Mouse (Mus musculus): ENCODE measurements around the gene Cuedc2. TPM values are rescaled to one million over a fixed set of nuclear protein-coding genes. Genes with fewer than 3 reads are reported as not detected.

The Cuedc2 gene
- polyA plus RNA-seq (2015; fragmentation: Nextera tagmentation; extraction: Ambion mirVana): 52.4 and 53.8 TPM in 2 replicates

GRCm38 (mm10) chr19:46338331-46338936 is at the start of gene Cuedc2:
Gene Cuedc2, minus strand, starts transcription at chr19:46338702.
- Histone ChIP-seq H3K4me1 (ENCODE audit: insufficient read depth) (peaks cover 38% of the 10 kb centered on the region), H3K9ac (replicated peaks) (peak within 1 kb of the TSS; percentile 81), H3K27me3 (ENCODE audit: insufficient read depth, low read length) (no peaks in the 10 kb centered on the region), H3K4me3 (ENCODE audit: low read depth, low read length) (peak within 1 kb of the TSS; percentile 79), H3K27ac (ENCODE audit: low read depth) (peak within 1 kb of the TSS; percentile 96), H3K36me3 (replicated peaks; ENCODE audit: insufficient read depth, low read length) (no peaks in the 10 kb centered on the region), H3K9me3 (ENCODE audit: low read length) (no peaks in the 10 kb centered on the region), H3K4me2 (ENCODE audit: low read depth, low read length) (peak within 1 kb of the TSS; percentile 94)
- TF ChIP-seq EP300 (IDR thresholded peaks at IDR 0.05; ENCODE audit: low read depth) (peak; percentile 74; the same call in 1 of the 2 replicates), CTCF (IDR thresholded peaks at IDR 0.05; ENCODE audit: low read depth) (peak; percentile 75)
- ATAC-seq: peak; percentile 91
- WGBS (ENCODE audit: insufficient replicate concordance): 0% methylated on average over 31 of the region's 31 CpGs
- peak; percentile 97 for DNase-seq

DNA sequence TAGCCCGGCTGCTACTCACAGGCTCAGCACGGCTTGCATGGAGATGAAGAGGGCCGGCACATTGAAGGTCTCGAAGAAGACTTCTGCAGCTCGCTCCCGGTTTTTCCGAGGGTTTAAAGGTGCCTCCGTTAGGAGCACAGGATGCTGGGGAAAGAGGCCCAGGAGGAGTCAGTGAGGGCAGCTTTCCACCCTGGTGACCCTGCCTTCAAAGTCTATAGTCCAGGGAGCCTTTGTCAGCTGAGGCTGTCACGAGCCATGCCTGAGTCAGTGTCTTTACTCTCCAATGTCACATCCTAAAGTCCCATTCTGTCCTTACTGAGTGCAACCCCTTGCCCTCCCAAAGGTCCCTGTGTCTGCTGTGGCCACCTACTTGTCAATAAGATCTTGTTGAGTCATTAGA is 43.8 kb upstream of the Cuedc2 start:
- 91% methylated on average over 9 of the region's 9 CpGs for WGBS (ENCODE audit: insufficient replicate concordance)
- no peak overlapping the region for H3K27ac ChIP-seq (ENCODE audit: low read depth)
- peak; percentile 36; the same call in 1 of the 2 replicates for ATAC-seq

GRCm38 (mm10) chr19:46375891-46376290 is 37.4 kb upstream of the Cuedc2 start:
- Histone ChIP-seq H3K4me1 (ENCODE audit: insufficient read depth) (no peaks in the 10 kb centered on the region), H3K4me3 (ENCODE audit: low read depth, low read length) (no peak overlapping the region), H3K9me3 (ENCODE audit: low read length) (no peaks in the 10 kb centered on the region), H3K4me2 (ENCODE audit: low read depth, low read length) (no peak overlapping the region), H3K27ac (ENCODE audit: low read depth) (no peak overlapping the region), H3K36me3 (replicated peaks; ENCODE audit: insufficient read depth, low read length) (peaks cover 40% of the 10 kb centered on the region), H3K27me3 (ENCODE audit: insufficient read depth, low read length) (no peaks in the 10 kb centered on the region), H3K9ac (replicated peaks) (no peak overlapping the region)
- ATAC-seq (no peak), DNase-seq (no peak)
- TF ChIP-seq CTCF (IDR thresholded peaks at IDR 0.05; ENCODE audit: low read depth): no peak
- no peak for TF ChIP-seq EP300 (IDR thresholded peaks at IDR 0.05; ENCODE audit: low read depth)
- 50% methylated on average over 4 of the region's 4 CpGs for WGBS (ENCODE audit: insufficient replicate concordance)

More for the DNA sequence above, 43.8 kb upstream of the Cuedc2 start:
- Histone ChIP-seq H3K4me2 (ENCODE audit: low read depth, low read length) (no peak overlapping the region), H3K9ac (replicated peaks) (no peak overlapping the region), H3K9me3 (ENCODE audit: low read length) (no peaks in the 10 kb centered on the region), H3K4me3 (ENCODE audit: low read depth, low read length) (no peak overlapping the region), H3K27me3 (ENCODE audit: insufficient read depth, low read length) (no peaks in the 10 kb centered on the region), H3K36me3 (replicated peaks; ENCODE audit: insufficient read depth, low read length) (peaks cover 91% of the 10 kb centered on the region), H3K4me1 (ENCODE audit: insufficient read depth) (no peaks in the 10 kb centered on the region)
- TF ChIP-seq EP300 (IDR thresholded peaks at IDR 0.05; ENCODE audit: low read depth) (no peak), CTCF (IDR thresholded peaks at IDR 0.05; ENCODE audit: low read depth) (no peak)
- no peak for DNase-seq

GRCm38 (mm10) chr19:46375489-46375888 is 37.0 kb upstream of the Cuedc2 start:
- Histone ChIP-seq H3K27ac (ENCODE audit: low read depth) (no peak overlapping the region), H3K4me3 (ENCODE audit: low read depth, low read length) (no peak overlapping the region), H3K4me1 (ENCODE audit: insufficient read depth) (no peaks in the 10 kb centered on the region), H3K9ac (replicated peaks) (no peak overlapping the region), H3K27me3 (ENCODE audit: insufficient read depth, low read length) (no peaks in the 10 kb centered on the region), H3K9me3 (ENCODE audit: low read length) (no peaks in the 10 kb centered on the region), H3K36me3 (replicated peaks; ENCODE audit: insufficient read depth, low read length) (peaks cover 36% of the 10 kb centered on the region), H3K4me2 (ENCODE audit: low read depth, low read length) (no peak overlapping the region)
- no peak for TF ChIP-seq EP300 (IDR thresholded peaks at IDR 0.05; ENCODE audit: low read depth)
- TF ChIP-seq CTCF (IDR thresholded peaks at IDR 0.05; ENCODE audit: low read depth): no peak
- DNase-seq (no peak), ATAC-seq (no peak)
- 63% methylated on average over 5 of the region's 5 CpGs for WGBS (ENCODE audit: insufficient replicate concordance)

GRCm38 (mm10) chr19:46374477-46375088 is 36.1 kb upstream of the Cuedc2 start:
- H3K4me3 ChIP-seq (ENCODE audit: low read depth, low read length): no peak overlapping the region
- H3K27me3 ChIP-seq (ENCODE audit: insufficient read depth, low read length): no peaks in the 10 kb centered on the region
- 65% methylated on average over 21 of the region's 21 CpGs for WGBS (ENCODE audit: insufficient replicate concordance)
- peaks cover 27% of the 10 kb centered on the region for H3K36me3 ChIP-seq (replicated peaks; ENCODE audit: insufficient read depth, low read length)
- ATAC-seq: peak; percentile 82
- H3K4me2 ChIP-seq (ENCODE audit: low read depth, low read length): no peak overlapping the region
- no peaks in the 10 kb centered on the region for H3K4me1 ChIP-seq (ENCODE audit: insufficient read depth)
- H3K9ac ChIP-seq (replicated peaks): no peak overlapping the region
- DNase-seq: no peak
- no peak for TF ChIP-seq EP300 (IDR thresholded peaks at IDR 0.05; ENCODE audit: low read depth)
- no peak for TF ChIP-seq CTCF (IDR thresholded peaks at IDR 0.05; ENCODE audit: low read depth)
- no peak overlapping the region for H3K27ac ChIP-seq (ENCODE audit: low read depth)
- no peaks in the 10 kb centered on the region for H3K9me3 ChIP-seq (ENCODE audit: low read length)

DNA sequence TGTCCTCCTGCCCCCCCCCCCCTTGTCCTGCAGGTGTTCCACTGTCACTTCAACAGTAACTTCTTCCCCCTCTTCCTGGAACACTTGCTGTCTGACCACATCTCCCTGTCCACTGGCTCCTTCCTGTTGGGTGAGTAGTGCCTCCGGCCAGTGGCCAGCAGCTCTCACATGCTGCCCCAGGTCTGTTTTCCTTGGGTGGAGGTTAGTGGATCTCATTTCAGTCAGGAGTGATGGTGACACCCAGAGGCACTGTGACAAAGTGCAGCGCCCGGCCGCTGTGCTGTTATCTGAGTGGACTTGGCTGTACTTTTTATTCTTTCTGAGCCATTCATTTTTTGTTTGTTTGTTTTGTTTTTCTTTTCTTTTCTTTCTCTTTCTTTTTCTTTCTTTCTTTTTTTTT is 30.7 kb upstream of the Cuedc2 start:
- TF ChIP-seq EP300 (IDR thresholded peaks at IDR 0.05; ENCODE audit: low read depth): no peak
- TF ChIP-seq CTCF (IDR thresholded peaks at IDR 0.05; ENCODE audit: low read depth): peak; percentile 78
- Histone ChIP-seq H3K36me3 (replicated peaks; ENCODE audit: insufficient read depth, low read length) (no peaks in the 10 kb centered on the region), H3K27ac (ENCODE audit: low read depth) (no peak overlapping the region), H3K4me1 (ENCODE audit: insufficient read depth) (no peaks in the 10 kb centered on the region), H3K4me3 (ENCODE audit: low read depth, low read length) (no peak overlapping the region), H3K27me3 (ENCODE audit: insufficient read depth, low read length) (no peaks in the 10 kb centered on the region), H3K9me3 (ENCODE audit: low read length) (no peaks in the 10 kb centered on the region), H3K4me2 (ENCODE audit: low read depth, low read length) (no peak overlapping the region), H3K9ac (replicated peaks) (no peak overlapping the region)
- WGBS (ENCODE audit: insufficient replicate concordance): 18% methylated on average over 4 of the region's 4 CpGs
- ATAC-seq (peak; percentile 87), DNase-seq (peak; percentile 71)
